Mouse (Mus musculus): ENCODE measurements at regions not wholly inside any gene's neighbourhood (a gene's known extent, or its start where the extent isn't known, plus 50 kb on each side); places are given as distances from the start of the nearest gene placed in this dataset.

DNA sequence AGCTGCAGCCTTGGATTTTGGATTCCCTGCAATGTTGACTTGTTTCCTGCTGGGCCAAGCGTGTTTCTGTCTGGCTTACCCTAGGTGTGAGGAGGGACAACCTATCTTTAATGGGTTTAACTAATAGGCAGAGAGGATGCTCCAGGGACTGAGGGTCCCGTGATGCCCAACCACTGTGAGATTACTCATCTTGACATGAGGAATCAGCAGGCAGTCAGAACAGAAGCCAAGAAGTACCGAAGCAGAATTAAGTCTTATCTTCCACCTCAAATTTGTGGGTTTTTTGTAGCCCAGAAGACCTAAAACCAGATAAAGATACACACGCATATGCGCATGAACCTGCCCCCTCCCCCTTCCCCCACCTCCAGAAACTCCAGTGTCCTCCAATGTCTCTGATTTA lies 267.6 kb upstream of the BB014433 start:
- no peak overlapping the region for H3K4me3 ChIP-seq (ENCODE audit: low read depth, low read length)
- H3K27ac ChIP-seq (ENCODE audit: low read depth, low read length), result no peak overlapping the region
- no peak overlapping the region for H3K4me2 ChIP-seq (replicated peaks; ENCODE audit: low read depth)
- ATAC-seq, result no peak
- no peaks in the 10 kb centered on the region for H3K27me3 ChIP-seq (replicated peaks; ENCODE audit: control insufficient read depth, insufficient read depth, low read length)
- no peak overlapping the region for H3K9ac ChIP-seq (ENCODE audit: low read depth, low read length)
- WGBS, result 73% methylated on average over 5 of the region's 5 CpGs
- no peaks in the 10 kb centered on the region for H3K9me3 ChIP-seq (ENCODE audit: control insufficient read depth)
- no peaks in the 10 kb centered on the region for H3K4me1 ChIP-seq (replicated peaks; ENCODE audit: control insufficient read depth, insufficient read depth, low read length)
- no peaks in the 10 kb centered on the region for H3K36me3 ChIP-seq (ENCODE audit: control insufficient read depth, insufficient read depth)
- no peak for TF ChIP-seq CTCF (IDR thresholded peaks at IDR 0.05; ENCODE audit: low read depth)

DNA sequence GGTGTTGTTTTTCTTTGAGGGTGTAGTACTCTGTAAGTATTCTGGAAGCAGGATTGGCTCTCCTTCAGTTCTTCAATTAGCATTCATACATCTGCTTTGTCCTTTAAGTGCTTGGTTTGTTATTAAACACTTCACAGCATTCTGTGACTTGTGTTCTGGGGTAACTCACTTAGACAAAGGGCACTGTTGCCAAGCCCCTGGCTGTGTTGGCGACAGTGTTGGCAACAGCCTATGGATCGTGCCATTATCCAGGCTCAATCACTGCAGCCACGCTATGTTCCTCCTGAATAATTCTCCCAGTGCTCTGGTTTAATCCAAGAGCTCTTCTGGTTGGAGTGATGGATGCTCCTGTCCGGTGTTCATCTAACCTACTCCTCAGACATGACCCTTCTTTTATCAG lies 265.6 kb upstream of the BB014433 start:
- H3K27me3 ChIP-seq (replicated peaks; ENCODE audit: control insufficient read depth, insufficient read depth, low read length), result no peaks in the 10 kb centered on the region
- no peak overlapping the region for H3K4me2 ChIP-seq (replicated peaks; ENCODE audit: low read depth)
- 87% methylated on average over 4 of the region's 4 CpGs for WGBS
- no peaks in the 10 kb centered on the region for H3K36me3 ChIP-seq (ENCODE audit: control insufficient read depth, insufficient read depth)
- H3K9ac ChIP-seq (ENCODE audit: low read depth, low read length), result no peak overlapping the region
- no peak overlapping the region for H3K27ac ChIP-seq (ENCODE audit: low read depth, low read length)
- no peak for ATAC-seq
- no peaks in the 10 kb centered on the region for H3K9me3 ChIP-seq (ENCODE audit: control insufficient read depth)
- no peak overlapping the region for H3K4me3 ChIP-seq (ENCODE audit: low read depth, low read length)
- no peaks in the 10 kb centered on the region for H3K4me1 ChIP-seq (replicated peaks; ENCODE audit: control insufficient read depth, insufficient read depth, low read length)
- no peak for TF ChIP-seq CTCF (IDR thresholded peaks at IDR 0.05; ENCODE audit: low read depth)

- ATAC-seq, result no peak
- 84% methylated on average over 7 of the region's 7 CpGs for WGBS
- no peaks in the 10 kb centered on the region for H3K27me3 ChIP-seq (replicated peaks; ENCODE audit: control insufficient read depth, insufficient read depth, low read length)
- H3K4me3 ChIP-seq (ENCODE audit: low read depth, low read length), result no peak overlapping the region
- H3K4me2 ChIP-seq (replicated peaks; ENCODE audit: low read depth), result no peak overlapping the region
- no peak for TF ChIP-seq CTCF (IDR thresholded peaks at IDR 0.05; ENCODE audit: low read depth)
- no peaks in the 10 kb centered on the region for H3K4me1 ChIP-seq (replicated peaks; ENCODE audit: control insufficient read depth, insufficient read depth, low read length)
- no peaks in the 10 kb centered on the region for H3K9me3 ChIP-seq (ENCODE audit: control insufficient read depth)
- no peak overlapping the region for H3K9ac ChIP-seq (ENCODE audit: low read depth, low read length)
- no peaks in the 10 kb centered on the region for H3K36me3 ChIP-seq (ENCODE audit: control insufficient read depth, insufficient read depth)
- H3K27ac ChIP-seq (ENCODE audit: low read depth, low read length), result no peak overlapping the region
Measured at GRCm38 (mm10) chr8:15311045-15311444, 265.2 kb upstream of the BB014433 start.

DNA sequence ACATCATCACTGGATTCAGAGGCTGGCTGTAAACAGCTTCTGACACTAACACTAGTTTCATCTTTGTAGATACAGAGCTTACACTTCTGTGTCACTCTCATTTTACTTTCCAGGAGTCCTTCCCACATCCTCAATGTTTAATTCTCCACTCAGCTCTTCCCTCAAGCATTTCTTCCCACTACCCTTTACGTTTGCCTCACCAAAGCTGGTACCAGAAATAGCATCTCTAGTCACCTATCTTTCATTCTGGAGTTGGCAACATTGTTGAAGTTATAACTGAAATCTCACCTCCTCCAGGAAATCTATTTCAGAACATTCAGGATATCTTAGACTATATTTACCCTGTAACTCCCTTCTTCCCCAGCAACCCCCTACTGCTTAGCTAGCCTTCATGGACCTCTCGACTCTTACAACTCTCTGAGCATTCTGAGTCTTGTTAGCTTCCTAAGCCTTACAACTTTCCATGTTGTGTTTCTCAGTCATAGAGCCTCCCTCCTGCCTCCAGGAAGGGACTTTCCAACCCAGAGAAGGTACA lies 258.3 kb upstream of the BB014433 start:
- Histone ChIP-seq H3K27ac (ENCODE audit: low read depth, low read length) (no peak overlapping the region), H3K36me3 (ENCODE audit: control insufficient read depth, insufficient read depth) (no peaks in the 10 kb centered on the region), H3K9me3 (ENCODE audit: control insufficient read depth) (no peaks in the 10 kb centered on the region), H3K4me3 (ENCODE audit: low read depth, low read length) (no peak overlapping the region), H3K27me3 (replicated peaks; ENCODE audit: control insufficient read depth, insufficient read depth, low read length) (no peaks in the 10 kb centered on the region), H3K9ac (ENCODE audit: low read depth, low read length) (no peak overlapping the region), H3K4me2 (replicated peaks; ENCODE audit: low read depth) (no peak overlapping the region), H3K4me1 (replicated peaks; ENCODE audit: control insufficient read depth, insufficient read depth, low read length) (no peaks in the 10 kb centered on the region)
- no peak for TF ChIP-seq CTCF (IDR thresholded peaks at IDR 0.05; ENCODE audit: low read depth)
- WGBS, result 72% methylated on average over 2 of the region's 2 CpGs
- no peak for ATAC-seq

GRCm38 (mm10) chr8:15273775-15274174 lies 227.9 kb upstream of the BB014433 start:
- H3K4me2 ChIP-seq (replicated peaks; ENCODE audit: low read depth), result no peak overlapping the region
- H3K4me3 ChIP-seq (ENCODE audit: low read depth, low read length), result no peak overlapping the region
- WGBS, result 66% methylated on average over 5 of the region's 5 CpGs
- H3K9ac ChIP-seq (ENCODE audit: low read depth, low read length), result no peak overlapping the region
- H3K36me3 ChIP-seq (ENCODE audit: control insufficient read depth, insufficient read depth), result no peaks in the 10 kb centered on the region
- no peak for ATAC-seq
- H3K4me1 ChIP-seq (replicated peaks; ENCODE audit: control insufficient read depth, insufficient read depth, low read length), result no peaks in the 10 kb centered on the region
- TF ChIP-seq CTCF (IDR thresholded peaks at IDR 0.05; ENCODE audit: low read depth), result no peak
- H3K9me3 ChIP-seq (ENCODE audit: control insufficient read depth), result no peaks in the 10 kb centered on the region
- no peaks in the 10 kb centered on the region for H3K27me3 ChIP-seq (replicated peaks; ENCODE audit: control insufficient read depth, insufficient read depth, low read length)
- H3K27ac ChIP-seq (ENCODE audit: low read depth, low read length), result no peak overlapping the region

GRCm38 (mm10) chr8:15271793-15272587 lies 226.1 kb upstream of the BB014433 start:
- no peak for ATAC-seq
- H3K4me2 ChIP-seq (replicated peaks; ENCODE audit: low read depth), result no peak overlapping the region
- TF ChIP-seq CTCF (IDR thresholded peaks at IDR 0.05; ENCODE audit: low read depth), result no peak
- H3K27me3 ChIP-seq (replicated peaks; ENCODE audit: control insufficient read depth, insufficient read depth, low read length), result no peaks in the 10 kb centered on the region
- WGBS, result 41% methylated on average over 17 of the region's 17 CpGs
- no peak overlapping the region for H3K4me3 ChIP-seq (ENCODE audit: low read depth, low read length)
- no peak overlapping the region for H3K9ac ChIP-seq (ENCODE audit: low read depth, low read length)
- no peaks in the 10 kb centered on the region for H3K36me3 ChIP-seq (ENCODE audit: control insufficient read depth, insufficient read depth)
- H3K27ac ChIP-seq (ENCODE audit: low read depth, low read length), result no peak overlapping the region
- no peaks in the 10 kb centered on the region for H3K9me3 ChIP-seq (ENCODE audit: control insufficient read depth)
- H3K4me1 ChIP-seq (replicated peaks; ENCODE audit: control insufficient read depth, insufficient read depth, low read length), result no peaks in the 10 kb centered on the region
